Mouse (Mus musculus): ENCODE data around the gene Ccdc162. TPM values are rescaled to one million over a fixed set of nuclear protein-coding genes. Genes with fewer than 3 reads are reported as not detected.

Gene Ccdc162
- total and polyA plus RNA-seq, 2 experiments from 2014 or later, result 0.16 TPM; not detected in 1

DNA sequence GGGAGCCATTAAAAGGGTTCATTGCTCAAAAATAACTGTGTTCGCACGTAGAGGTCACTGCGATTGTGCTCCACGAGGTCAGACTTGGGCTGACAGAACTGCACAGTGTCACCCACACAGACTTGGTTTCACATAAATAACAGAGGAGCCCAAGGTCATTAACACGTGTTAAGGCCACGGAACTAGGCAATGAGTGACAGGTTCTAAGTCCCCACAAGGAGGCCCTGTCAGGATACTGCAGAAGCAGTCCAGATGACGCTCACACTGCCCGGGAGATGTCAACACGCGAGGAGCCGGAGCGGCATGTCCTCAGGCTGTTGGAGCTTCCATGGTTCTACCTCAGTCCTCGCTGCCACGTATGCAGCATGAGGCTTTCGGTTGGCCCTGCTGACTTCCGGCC, 20.8 kb upstream of the Ccdc162 start:
- TF ChIP-seq EP300 (IDR thresholded peaks at IDR 0.05; ENCODE audit: low read depth), result no peak
- no peak for TF ChIP-seq CTCF (IDR thresholded peaks at IDR 0.05; ENCODE audit: low read depth)
- H3K27ac ChIP-seq (ENCODE audit: low read depth), result no peak overlapping the region
- H3K27me3 ChIP-seq (ENCODE audit: control insufficient read depth, insufficient read depth, low read length), result no peaks in the 10 kb centered on the region
- H3K4me3 ChIP-seq (ENCODE audit: low read depth, low read length), result no peak overlapping the region
- H3K9ac ChIP-seq (replicated peaks; ENCODE audit: low read depth, low read length), result no peak overlapping the region
- peak; percentile 20 for DNase-seq (ENCODE audit: low spot score)
- H3K4me1 ChIP-seq (ENCODE audit: control insufficient read depth, insufficient read depth), result no peaks in the 10 kb centered on the region
- H3K36me3 ChIP-seq (replicated peaks; ENCODE audit: control insufficient read depth, insufficient read depth, low read length), result no peaks in the 10 kb centered on the region; the same call in 1 of the 2 replicates
- H3K4me2 ChIP-seq (ENCODE audit: low read depth, low read length), result no peak overlapping the region
- no peaks in the 10 kb centered on the region for H3K9me3 ChIP-seq (replicated peaks; ENCODE audit: control insufficient read depth, low read length)
- ATAC-seq (ENCODE audit: insufficient read depth, low read depth), result peak; percentile 86
- WGBS, result 73% methylated on average over 16 of the region's 16 CpGs

DNA sequence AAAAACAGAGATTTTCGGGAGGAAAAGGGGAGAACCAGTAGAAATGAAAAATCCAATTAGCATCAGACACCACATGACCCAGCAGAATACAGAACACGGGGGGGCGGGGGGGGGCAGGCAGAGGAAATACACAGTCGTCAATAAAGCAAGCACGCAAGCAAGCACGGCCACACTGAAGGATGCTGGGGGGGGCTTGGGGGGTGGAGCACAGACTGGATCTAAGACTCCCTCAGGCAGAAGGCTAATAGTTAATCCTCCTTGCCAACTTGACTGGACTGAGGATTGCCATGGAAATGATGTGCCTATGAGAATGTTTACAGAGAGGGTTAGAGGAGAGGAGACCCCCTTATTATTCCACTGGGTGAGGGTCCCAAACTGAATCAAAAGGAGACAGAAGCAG, 19.0 kb upstream of the Ccdc162 start:
- Histone ChIP-seq H3K27ac (ENCODE audit: low read depth) (no peak overlapping the region), H3K27me3 (ENCODE audit: control insufficient read depth, insufficient read depth, low read length) (no peaks in the 10 kb centered on the region), H3K9ac (replicated peaks; ENCODE audit: low read depth, low read length) (no peak overlapping the region), H3K4me3 (ENCODE audit: low read depth, low read length) (no peak overlapping the region), H3K4me2 (ENCODE audit: low read depth, low read length) (no peak overlapping the region), H3K9me3 (replicated peaks; ENCODE audit: control insufficient read depth, low read length) (no peaks in the 10 kb centered on the region), H3K36me3 (replicated peaks; ENCODE audit: control insufficient read depth, insufficient read depth, low read length) (peaks cover 5% of the 10 kb centered on the region; the same call in 1 of the 2 replicates), H3K4me1 (ENCODE audit: control insufficient read depth, insufficient read depth) (no peaks in the 10 kb centered on the region)
- TF ChIP-seq CTCF (IDR thresholded peaks at IDR 0.05; ENCODE audit: low read depth) (no peak), EP300 (IDR thresholded peaks at IDR 0.05; ENCODE audit: low read depth) (no peak)
- no peak for DNase-seq (ENCODE audit: low spot score)
- WGBS, result 89% methylated on average over 6 of the region's 6 CpGs
- ATAC-seq (ENCODE audit: insufficient read depth, low read depth), result no peak

DNA sequence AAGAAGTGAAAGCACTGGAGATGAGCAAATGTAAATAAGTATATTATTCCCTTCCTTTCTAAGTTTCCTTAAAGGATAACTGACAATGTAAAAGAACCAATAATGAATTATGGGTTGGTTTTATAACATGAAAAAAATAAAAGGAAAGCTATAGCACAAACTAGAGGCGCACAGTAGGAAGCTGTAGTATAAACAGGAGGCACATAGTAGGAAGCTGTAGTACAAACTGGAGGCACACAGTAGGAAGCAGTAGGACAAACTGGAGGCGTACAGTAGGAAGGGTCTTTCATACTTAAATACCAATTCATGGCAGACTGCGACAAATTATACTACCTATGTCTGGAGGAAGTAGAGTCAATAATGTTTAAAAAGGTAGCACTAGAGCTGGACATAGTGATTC, 16.8 kb upstream of the Ccdc162 start:
- Histone ChIP-seq H3K27ac (ENCODE audit: low read depth) (no peak overlapping the region), H3K4me1 (ENCODE audit: control insufficient read depth, insufficient read depth) (no peaks in the 10 kb centered on the region), H3K27me3 (ENCODE audit: control insufficient read depth, insufficient read depth, low read length) (no peaks in the 10 kb centered on the region), H3K4me2 (ENCODE audit: low read depth, low read length) (no peak overlapping the region), H3K36me3 (replicated peaks; ENCODE audit: control insufficient read depth, insufficient read depth, low read length) (peaks cover 12% of the 10 kb centered on the region), H3K9me3 (replicated peaks; ENCODE audit: control insufficient read depth, low read length) (no peaks in the 10 kb centered on the region), H3K9ac (replicated peaks; ENCODE audit: low read depth, low read length) (no peak overlapping the region), H3K4me3 (ENCODE audit: low read depth, low read length) (no peak overlapping the region)
- no peak for ATAC-seq (ENCODE audit: insufficient read depth, low read depth)
- TF ChIP-seq EP300 (IDR thresholded peaks at IDR 0.05; ENCODE audit: low read depth), result no peak
- TF ChIP-seq CTCF (IDR thresholded peaks at IDR 0.05; ENCODE audit: low read depth), result no peak
- DNase-seq (ENCODE audit: low spot score), result no peak
- 98% methylated on average over 3 of the region's 3 CpGs for WGBS

DNA sequence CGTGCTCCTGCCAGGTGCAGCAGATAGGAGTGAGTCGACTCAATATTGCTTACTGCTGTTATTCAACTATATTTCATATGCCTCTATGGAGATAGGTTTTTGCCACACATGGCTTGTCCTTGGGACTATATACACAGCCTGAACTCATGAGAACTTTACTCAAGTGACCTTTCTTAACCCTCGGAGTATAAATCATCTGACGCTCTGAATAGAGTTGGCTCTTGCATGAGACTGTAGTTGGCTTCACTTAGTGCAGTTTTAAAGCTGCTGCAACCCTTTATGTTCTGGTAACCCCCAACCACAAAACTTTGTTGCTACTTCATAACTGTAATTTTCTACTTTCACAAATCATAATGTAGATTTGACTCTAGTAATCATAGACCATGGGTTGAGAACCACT, 15.5 kb upstream of the Ccdc162 start:
- DNase-seq (ENCODE audit: low spot score), result no peak
- no peak for TF ChIP-seq CTCF (IDR thresholded peaks at IDR 0.05; ENCODE audit: low read depth)
- TF ChIP-seq EP300 (IDR thresholded peaks at IDR 0.05; ENCODE audit: low read depth), result no peak
- H3K36me3 ChIP-seq (replicated peaks; ENCODE audit: control insufficient read depth, insufficient read depth, low read length), result peaks cover 20% of the 10 kb centered on the region
- ATAC-seq (ENCODE audit: insufficient read depth, low read depth), result no peak
- no peaks in the 10 kb centered on the region for H3K9me3 ChIP-seq (replicated peaks; ENCODE audit: control insufficient read depth, low read length)
- no peaks in the 10 kb centered on the region for H3K4me1 ChIP-seq (ENCODE audit: control insufficient read depth, insufficient read depth)
- H3K27ac ChIP-seq (ENCODE audit: low read depth), result no peak overlapping the region
- no peak overlapping the region for H3K4me2 ChIP-seq (ENCODE audit: low read depth, low read length)
- 85% methylated on average over 4 of the region's 4 CpGs for WGBS
- H3K9ac ChIP-seq (replicated peaks; ENCODE audit: low read depth, low read length), result no peak overlapping the region
- no peak overlapping the region for H3K4me3 ChIP-seq (ENCODE audit: low read depth, low read length)
- no peaks in the 10 kb centered on the region for H3K27me3 ChIP-seq (ENCODE audit: control insufficient read depth, insufficient read depth, low read length)

DNA sequence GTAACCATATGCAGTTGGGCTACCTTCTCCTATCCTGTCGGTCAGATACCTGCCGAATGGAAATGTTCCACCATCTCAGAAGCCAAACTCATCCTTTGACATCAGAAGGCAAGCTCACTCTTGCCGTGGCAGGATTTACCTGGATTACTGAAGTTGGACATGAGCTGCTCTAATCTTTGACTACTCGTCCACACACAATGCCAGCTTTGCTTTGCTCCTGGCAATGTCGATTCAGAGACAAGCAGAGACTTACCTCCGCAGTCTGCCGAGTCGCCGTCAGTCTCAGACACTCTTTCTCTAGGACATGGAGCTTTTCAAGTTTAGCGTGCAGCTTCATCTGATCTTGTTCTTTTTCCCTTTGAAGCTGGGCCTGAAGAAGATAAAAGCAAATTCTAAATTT, 14.3 kb upstream of the Ccdc162 start:
- Histone ChIP-seq H3K36me3 (replicated peaks; ENCODE audit: control insufficient read depth, insufficient read depth, low read length) (peaks cover 20% of the 10 kb centered on the region), H3K9me3 (replicated peaks; ENCODE audit: control insufficient read depth, low read length) (no peaks in the 10 kb centered on the region), H3K4me2 (ENCODE audit: low read depth, low read length) (no peak overlapping the region), H3K9ac (replicated peaks; ENCODE audit: low read depth, low read length) (no peak overlapping the region), H3K27me3 (ENCODE audit: control insufficient read depth, insufficient read depth, low read length) (no peaks in the 10 kb centered on the region), H3K27ac (ENCODE audit: low read depth) (no peak overlapping the region), H3K4me3 (ENCODE audit: low read depth, low read length) (no peak overlapping the region), H3K4me1 (ENCODE audit: control insufficient read depth, insufficient read depth) (no peaks in the 10 kb centered on the region)
- TF ChIP-seq CTCF (IDR thresholded peaks at IDR 0.05; ENCODE audit: low read depth), result no peak
- no peak for TF ChIP-seq EP300 (IDR thresholded peaks at IDR 0.05; ENCODE audit: low read depth)
- no peak for ATAC-seq (ENCODE audit: insufficient read depth, low read depth)
- DNase-seq (ENCODE audit: low spot score), result no peak
- WGBS, result 78% methylated on average over 10 of the region's 10 CpGs

DNA sequence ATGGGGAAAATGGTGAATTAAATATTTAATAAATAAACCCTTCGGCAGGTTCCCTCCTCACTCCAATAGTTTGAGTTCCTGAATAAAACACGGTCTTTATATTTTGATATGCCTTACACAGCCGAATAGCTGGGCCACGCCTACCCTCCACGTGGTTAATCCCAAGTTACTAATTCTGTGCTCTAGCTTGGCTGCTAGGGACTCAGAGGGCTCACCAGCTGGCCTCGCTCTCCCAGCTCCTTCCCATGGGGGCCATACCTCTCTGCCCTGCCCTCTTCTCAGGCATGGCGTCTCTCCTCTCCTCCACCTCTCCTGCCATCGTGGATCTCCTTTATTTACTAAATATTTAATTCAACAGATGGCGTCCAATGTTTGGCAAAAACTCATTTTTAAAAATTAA, 9.8 kb upstream of the Ccdc162 start:
- peaks cover 24% of the 10 kb centered on the region for H3K36me3 ChIP-seq (replicated peaks; ENCODE audit: control insufficient read depth, insufficient read depth, low read length)
- no peaks in the 10 kb centered on the region for H3K4me1 ChIP-seq (ENCODE audit: control insufficient read depth, insufficient read depth)
- no peak overlapping the region for H3K4me3 ChIP-seq (ENCODE audit: low read depth, low read length)
- H3K9me3 ChIP-seq (replicated peaks; ENCODE audit: control insufficient read depth, low read length), result no peaks in the 10 kb centered on the region
- 83% methylated on average over 9 of the region's 9 CpGs for whole genome bisulfite sequencing
- DNase-seq (ENCODE audit: low spot score) (no peak), ATAC-seq (ENCODE audit: insufficient read depth, low read depth) (no peak)
- H3K27me3 ChIP-seq (ENCODE audit: control insufficient read depth, insufficient read depth, low read length), result no peaks in the 10 kb centered on the region
- H3K9ac ChIP-seq (replicated peaks; ENCODE audit: low read depth, low read length), result no peak overlapping the region
- H3K4me2 ChIP-seq (ENCODE audit: low read depth, low read length), result no peak overlapping the region
- no peak overlapping the region for H3K27ac ChIP-seq (ENCODE audit: low read depth)
- TF ChIP-seq EP300 (IDR thresholded peaks at IDR 0.05; ENCODE audit: low read depth) (no peak), CTCF (IDR thresholded peaks at IDR 0.05; ENCODE audit: low read depth) (no peak)

Measured in heart, postnatal 0 days (tissue).